Mouse (Mus musculus) erythroblast, embryonic 14.5 days (primary cell): ENCODE measurements around the gene Fstl4.

Experiments used
- GATA1 ChIP-seq: IDR thresholded peaks from 2 replicates; pipeline ENCODE4 v1.6.1; 2012; ENCODE audit warnings: low read length, inconsistent platforms, mixed read lengths
- TAL1 ChIP-seq: IDR thresholded peaks from 3 replicates; pipeline ENCODE4 v1.6.1; 2012; ENCODE audit warnings: low read length, inconsistent platforms, mixed read lengths

DNA sequence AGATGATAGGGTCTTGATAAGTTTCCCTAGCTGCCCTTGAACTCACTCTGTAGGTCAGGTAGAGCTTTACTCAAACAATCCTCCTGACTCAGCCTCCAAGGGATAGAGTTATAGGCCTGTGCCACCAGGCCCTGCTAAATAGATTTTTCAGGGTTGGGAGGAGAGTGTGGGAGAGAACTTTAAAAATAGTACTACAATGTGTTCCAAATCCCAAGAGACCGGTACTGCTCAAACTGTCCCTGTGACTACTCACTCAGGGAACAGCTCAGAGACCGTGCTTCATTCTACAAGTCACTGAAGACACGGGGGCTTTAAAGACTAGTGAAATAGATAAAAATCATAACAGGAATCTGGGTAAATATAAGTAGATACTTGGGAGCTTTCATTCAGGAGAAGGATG, 190.6 kb downstream of the Fstl4 start:
- TF ChIP-seq TAL1 (no peak), GATA1 (no peak)
